Mouse (Mus musculus) CD4-positive helper T cell, adult 2 months (primary cell): ENCODE data around the gene 9130230L23Rik.
A peak's percentile ranks its signal among the peaks of the same experiment; 100 is the strongest.
"Not testable (repeated sequence)": the region's sequence is repeated elsewhere in the genome, so short reads cannot be mapped to it uniquely, and the experiment has no call there.

Experiments
- DNase-seq: peaks from one replicate; pipeline ENCODE4 v3.0.0-alpha.2; 2012; ENCODE audit warnings: low read depth, missing footprints, low spot score

The 9130230L23Rik gene

GRCm38 (mm10) chr5:66008245-66008967 lies 4.3 kb upstream of the 9130230L23Rik start:
- peak; percentile 46 for DNase-seq

- no peak for DNase-seq
These were observed 1.1 kb upstream of the 9130230L23Rik start for GRCm38 (mm10) chr5:66005041-66005678.

- DNase-seq: no peak
These were observed 2.9 kb downstream of the 9130230L23Rik start for GRCm38 (mm10) chr5:66001232-66001631.

GRCm38 (mm10) chr5:66000567-66001125 lies 3.4 kb downstream of the 9130230L23Rik start:
- no peak for DNase-seq

GRCm38 (mm10) chr5:66000074-66000473 lies 4.0 kb downstream of the 9130230L23Rik start:
- DNase-seq: no peak

- DNase-seq: no peak
These were observed 5.0 kb downstream of the 9130230L23Rik start for GRCm38 (mm10) chr5:65999106-65999505.

- DNase-seq: no peak
These were observed 6.3 kb downstream of the 9130230L23Rik start for GRCm38 (mm10) chr5:65997813-65998212.

- no peak for DNase-seq
These were observed 9.4 kb downstream of the 9130230L23Rik start for GRCm38 (mm10) chr5:65994643-65995042.

- DNase-seq: peak; percentile 35
These were observed 12.9 kb downstream of the 9130230L23Rik start for GRCm38 (mm10) chr5:65991191-65991590.

GRCm38 (mm10) chr5:65987004-65987403 lies 17.1 kb downstream of the 9130230L23Rik start:
- DNase-seq: not testable (repeated sequence)

GRCm38 (mm10) chr5:65986426-65986825 lies 17.7 kb downstream of the 9130230L23Rik start:
- DNase-seq: peak; percentile 52

GRCm38 (mm10) chr5:65975731-65976130 lies 28.4 kb downstream of the 9130230L23Rik start:
- DNase-seq: no peak

GRCm38 (mm10) chr5:65973189-65973588 lies 30.9 kb downstream of the 9130230L23Rik start:
- no peak for DNase-seq

GRCm38 (mm10) chr5:65968004-65968403 lies 36.1 kb downstream of the 9130230L23Rik start:
- no peak for DNase-seq

GRCm38 (mm10) chr5:65967091-65967490 lies 37.0 kb downstream of the 9130230L23Rik start:
- DNase-seq: no peak

GRCm38 (mm10) chr5:65965771-65966279 lies 38.3 kb downstream of the 9130230L23Rik start:
- no peak for DNase-seq

GRCm38 (mm10) chr5:65963291-65963690 lies 40.8 kb downstream of the 9130230L23Rik start:
- no peak for DNase-seq

GRCm38 (mm10) chr5:65960597-65960950 lies 43.5 kb downstream of the 9130230L23Rik start:
- DNase-seq: no peak

GRCm38 (mm10) chr5:65959893-65960596 lies 44.0 kb downstream of the 9130230L23Rik start:
- peak; percentile 16 for DNase-seq

- peak; percentile 70 for DNase-seq
These were observed 45.5 kb downstream of the 9130230L23Rik start for GRCm38 (mm10) chr5:65958597-65958996.

GRCm38 (mm10) chr5:65956144-65957008 lies 47.7 kb downstream of the 9130230L23Rik start:
- no peak for DNase-seq
